Mouse (Mus musculus) myocyte (in vitro differentiated cells): ENCODE measurements around the gene Il1rl2.

Source experiments
- CEBPB ChIP-seq: IDR thresholded peaks from 2 replicates; pipeline ENCODE4 v1.6.1; 2011; ENCODE audit warnings: mild to moderate bottlenecking, moderate library complexity; ENCODE audit not compliant: poor library complexity, insufficient read depth, severe bottlenecking
- E2F4 ChIP-seq: IDR thresholded peaks from one replicate; pipeline ENCODE4 v1.6.1; 2011; ENCODE audit warnings: mild to moderate bottlenecking, control low read depth, moderate library complexity; ENCODE audit not compliant: insufficient read depth
- MYOD1 ChIP-seq, 3 experiments: IDR thresholded peaks; one replicate each; pipeline ENCODE4 v1.6.1; 2011; ENCODE audit warnings: control low read depth in 2 of 3, low read depth in 2 of 3, mild to moderate bottlenecking in 2 of 3, moderate library complexity in 1 of 3; ENCODE audit not compliant: insufficient read length in 2 of 3, control insufficient read depth in 1 of 3
- POLR2A ChIP-seq: IDR thresholded peaks from one replicate; pipeline ENCODE4 v1.6.1; 2011; ENCODE audit warnings: low read depth, mild to moderate bottlenecking, control low read depth, moderate library complexity; ENCODE audit not compliant: insufficient read length
- POLR2AphosphoS2 ChIP-seq: IDR thresholded peaks from one replicate; pipeline ENCODE4 v1.6.1; 2011; ENCODE audit warnings: low read depth, control low read depth; ENCODE audit not compliant: insufficient read length
- REST ChIP-seq: IDR thresholded peaks from one replicate; pipeline ENCODE4 v1.6.1; 2011; ENCODE audit warnings: mild to moderate bottlenecking, control low read depth, moderate library complexity; ENCODE audit not compliant: insufficient read depth, insufficient read length
- TCF12 ChIP-seq: IDR thresholded peaks from one replicate; pipeline ENCODE4 v1.6.1; 2011; ENCODE audit warnings: mild to moderate bottlenecking, control low read depth; ENCODE audit not compliant: poor library complexity, insufficient read depth, severe bottlenecking
- USF1 ChIP-seq: IDR thresholded peaks from one replicate; pipeline ENCODE4 v1.6.1; 2011; ENCODE audit warnings: low read depth, mild to moderate bottlenecking, control low read depth, moderate library complexity

DNA sequence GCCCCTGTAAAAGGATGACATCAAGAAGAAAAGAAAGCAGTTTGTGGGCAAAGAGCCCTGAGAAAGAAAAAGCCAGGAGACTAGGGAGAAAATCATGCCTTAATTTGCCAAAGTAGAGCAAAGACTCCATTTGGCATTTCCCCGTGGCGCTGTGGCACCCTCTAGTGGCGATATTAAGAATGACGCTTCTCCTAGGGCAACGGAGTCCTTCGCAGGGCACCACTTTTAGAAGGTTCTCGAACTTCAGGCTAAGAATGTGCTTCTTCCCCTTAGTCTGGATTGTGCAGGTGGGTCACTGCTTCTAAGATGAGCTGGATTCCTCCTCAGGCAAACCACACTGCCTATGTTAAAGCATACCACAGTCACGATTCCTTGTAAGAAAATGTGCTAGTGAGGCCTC lies 54.4 kb downstream of the Il1rl2 start:
- TF ChIP-seq POLR2AphosphoS2: no peak
- no peak for TF ChIP-seq E2F4
- no peak for TF ChIP-seq POLR2A
- no peak for TF ChIP-seq TCF12
- TF ChIP-seq USF1: no peak
- TF ChIP-seq REST: no peak
- TF ChIP-seq CEBPB: no peak
- TF ChIP-seq MYOD1 (IDR thresholded peaks at IDR 0.05; ENCODE audit: control insufficient read depth in 1 of 3, insufficient read length in 2 of 3, low read depth in 2 of 3): no peak
